Mouse (Mus musculus) heart, embryonic 13.5 days (tissue): ENCODE results near the gene Sgcg. TPM values are rescaled to one million over a fixed set of nuclear protein-coding genes. Genes with fewer than 3 reads are reported as not detected.

Experiments
- ATAC-seq: fragments of 200-750 bp; cut with Nextera tagmentation; 2 replicates; pipeline ENCODE4 v1.8.0; 2017; ENCODE audit warnings: moderate TSS enrichment; ENCODE audit not compliant: insufficient number of reproducible peaks, low FRiP score, low TSS enrichment; ENCODE audit errors: extremely low read depth
- H3K27ac ChIP-seq: fragments of 300-500 bp; sonication (generic); replicated peaks from 2 replicates; pipeline ENCODE4 v1.5.1; 2015; ENCODE audit warnings: moderate library complexity, mild to moderate bottlenecking, inconsistent platforms
- H3K27me3 ChIP-seq: fragments of 300-500 bp; sonication (generic); replicated peaks from 2 replicates; pipeline ENCODE4 v1.6.1; 2015; ENCODE audit warnings: mild to moderate bottlenecking, inconsistent platforms
- H3K36me3 ChIP-seq: fragments of 300-500 bp; sonication (generic); 2 replicates; pipeline ENCODE4 v1.6.1; 2015; ENCODE audit warnings: mild to moderate bottlenecking, inconsistent platforms
- H3K4me1 ChIP-seq: fragments of 300-500 bp; sonication (generic); 2 replicates; pipeline ENCODE4 v1.6.1; 2015; ENCODE audit warnings: inconsistent platforms
- H3K4me2 ChIP-seq: fragments of 300-500 bp; sonication (generic); 2 replicates; pipeline ENCODE4 v1.6.1; 2015; ENCODE audit warnings: inconsistent platforms, mild to moderate bottlenecking, moderate library complexity
- H3K4me3 ChIP-seq: fragments of 300-500 bp; sonication (generic); 2 replicates; pipeline ENCODE4 v1.5.1; 2015; ENCODE audit warnings: moderate library complexity, mild to moderate bottlenecking, inconsistent platforms
- H3K9ac ChIP-seq: fragments of 300-500 bp; sonication (generic); 2 replicates; pipeline ENCODE4 v1.6.1; 2015; ENCODE audit warnings: inconsistent platforms, mild to moderate bottlenecking, moderate library complexity
- H3K9me3 ChIP-seq: fragments of 300-500 bp; sonication (generic); 2 replicates; pipeline ENCODE4 v1.6.1; 2016; ENCODE audit warnings: inconsistent platforms
- WGBS: fragments of 180-500 bp; shearing (Covaris S2); methylation state at CpG from one replicate; pipeline ENCODE4 v1.1.7; 2015; ENCODE audit warnings: mixed read lengths; 5-methylcytosine and 5-hydroxymethylcytosine counted together
- polyA plus RNA-seq: library from polyadenylated mRNA; unstranded; fragments of >200 nt; fragmentation: Nextera tagmentation; extraction: Ambion mirVana; gene quantifications from 2 replicates; pipeline ENCODE4 v1.2.1, GENCODE M21; 2015

Sgcg gene
- polyA plus RNA-seq, 1 experiment from 2014 or later: 19.9 TPM

DNA sequence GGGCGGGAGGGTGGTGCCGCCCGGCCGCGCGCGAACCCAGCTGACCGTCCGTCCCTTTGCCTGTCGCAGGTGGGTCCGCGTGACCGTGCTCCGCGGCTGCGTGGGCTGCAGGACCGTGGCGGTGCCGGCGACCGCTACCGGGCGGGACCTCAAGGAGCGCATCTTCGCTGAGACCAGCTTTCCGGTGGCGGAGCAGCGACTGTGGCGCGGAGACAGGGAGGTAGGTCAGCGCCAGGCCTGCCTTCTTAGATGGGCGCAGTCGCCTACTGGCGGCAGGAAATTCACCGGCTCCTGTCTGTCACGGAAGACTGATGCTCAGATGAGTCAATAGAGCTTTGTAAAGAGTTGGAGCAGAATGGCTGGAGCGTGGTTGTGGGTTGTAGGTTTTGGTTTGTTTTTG lies 85.1 kb downstream of the Sgcg start:
- H3K4me2 ChIP-seq: peak overlapping the region; percentile 78
- H3K27me3 ChIP-seq: 0 out of 2 replicates have a peak, but pooled peaks cover 5% of the 10 kb centered on the region
- no peaks in the 10 kb centered on the region for H3K9me3 ChIP-seq
- H3K27ac ChIP-seq: peak overlapping the region; percentile 94
- peak overlapping the region; percentile 93 for H3K9ac ChIP-seq
- peaks cover 25% of the 10 kb centered on the region for H3K4me1 ChIP-seq
- peak; percentile 6; the same call in 1 of the 2 replicates for ATAC-seq
- peaks cover 12% of the 10 kb centered on the region; the same call in 1 of the 2 replicates for H3K36me3 ChIP-seq
- H3K4me3 ChIP-seq: peak overlapping the region; percentile 93
- under 1% methylated on average over 37 of the region's 37 CpGs for WGBS

DNA sequence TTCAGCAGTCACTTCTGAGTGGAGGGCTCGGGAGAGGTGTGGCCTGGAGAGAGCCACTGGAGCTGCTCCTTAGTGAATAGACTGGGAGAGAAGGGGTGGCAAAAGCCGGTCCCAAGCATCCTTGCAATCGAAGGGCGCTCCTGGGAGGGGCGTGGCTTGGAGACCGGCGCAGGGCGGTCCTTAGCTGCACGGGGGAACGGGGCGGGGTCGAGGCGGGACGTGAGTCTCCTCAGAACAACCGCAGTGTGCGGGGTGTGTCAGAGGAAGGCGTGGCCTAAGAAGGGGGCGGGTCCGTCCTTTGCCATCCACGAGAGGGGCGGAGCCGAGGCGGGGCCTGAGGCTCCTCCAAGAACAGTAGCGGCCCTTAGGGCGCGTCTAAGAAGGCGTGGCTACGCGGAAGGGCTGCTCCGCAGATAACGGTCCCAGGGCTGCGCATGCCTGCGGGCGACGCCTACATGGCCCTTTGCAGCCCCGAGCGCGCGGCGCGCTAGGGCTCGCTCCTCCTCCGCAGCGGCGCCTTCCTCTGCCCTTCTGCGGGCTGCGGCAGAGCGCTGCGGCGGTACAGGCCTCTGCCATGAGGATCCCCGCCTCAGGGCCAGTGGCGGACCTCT lies 85.6 kb downstream of the Sgcg start:
- peak; percentile 98 for ATAC-seq
- Histone ChIP-seq H3K36me3 (peaks cover 12% of the 10 kb centered on the region; the same call in 1 of the 2 replicates), H3K4me3 (peak overlapping the region; percentile 93), H3K4me2 (peak overlapping the region; percentile 78), H3K4me1 (peaks cover 25% of the 10 kb centered on the region), H3K9me3 (no peaks in the 10 kb centered on the region), H3K27me3 (0 out of 2 replicates have a peak, but pooled peaks cover 9% of the 10 kb centered on the region), H3K9ac (peak overlapping the region; percentile 93), H3K27ac (peak overlapping the region; percentile 94)
- under 1% methylated on average over 50 of the region's 52 CpGs for WGBS

DNA sequence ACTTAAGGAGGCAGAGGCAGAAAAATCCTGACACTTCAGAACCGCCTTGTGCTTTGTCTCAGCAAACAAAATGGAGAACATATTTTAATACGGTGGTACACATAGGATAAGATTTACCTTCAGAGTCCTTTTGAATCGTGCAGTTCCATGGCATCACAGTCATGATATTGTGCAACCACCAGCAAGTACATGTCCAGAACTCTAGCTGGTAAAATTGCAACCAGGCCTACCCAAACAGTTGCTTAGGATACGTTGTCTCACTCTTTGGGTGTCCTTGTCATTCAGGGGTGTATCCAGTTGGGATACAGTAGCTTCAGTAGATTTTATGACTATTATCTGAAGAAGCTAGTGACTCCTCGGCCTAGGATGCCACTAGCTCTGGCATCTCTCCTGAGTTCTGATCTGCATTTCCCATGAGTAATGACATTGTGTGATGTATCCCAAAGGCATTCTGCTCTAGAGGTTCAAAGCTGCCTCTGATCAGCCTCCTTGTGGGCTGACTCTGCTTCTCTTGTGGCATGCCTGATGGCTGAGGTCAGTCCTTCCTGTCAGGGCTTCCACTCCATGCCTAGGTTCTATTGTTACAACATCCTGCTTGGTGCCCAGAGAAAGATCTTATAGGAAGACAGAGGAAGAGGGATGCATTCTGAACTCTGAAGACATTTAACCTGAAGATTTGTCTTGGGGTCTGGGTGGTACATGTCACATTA lies 86.9 kb downstream of the Sgcg start:
- Histone ChIP-seq H3K4me2 (no peak overlapping the region), H3K4me1 (peaks cover 25% of the 10 kb centered on the region), H3K9ac (no peak overlapping the region), H3K27me3 (0 out of 2 replicates have a peak, but pooled peaks cover 9% of the 10 kb centered on the region), H3K4me3 (no peak overlapping the region), H3K36me3 (peaks cover 12% of the 10 kb centered on the region; the same call in 1 of the 2 replicates), H3K9me3 (no peaks in the 10 kb centered on the region), H3K27ac (0 out of 2 replicates have a peak overlapping the region, but pooled peaks have one; percentile 17)
- ATAC-seq: no peak
- WGBS: 77% methylated on average over 5 of the region's 5 CpGs

Other genes starting within 250 kb of the Sgcg start
- gene Tnfrsf19, start 212.0 kb downstream of the Sgcg start, polyA plus RNA-seq: 21.4 TPM in 2 replicates
- gene Sacs, start 120.0 kb downstream of the Sgcg start, polyA plus RNA-seq: 3.0 and 3.1 TPM in 2 replicates
- gene Arl11, start 51.3 kb upstream of the Sgcg start, polyA plus RNA-seq: 0.41 and 0.46 TPM in 2 replicates
- 4.7 and 6.0 TPM in 2 replicates for gene Ebpl, start 101.9 kb upstream of the Sgcg start, polyA plus RNA-seq
- 30.1 and 30.7 TPM in 2 replicates for gene Kpna3, start 181.4 kb upstream of the Sgcg start, polyA plus RNA-seq